Mouse (Mus musculus): ENCODE data around the gene Cradd. TPM values are rescaled to one million over a fixed set of nuclear protein-coding genes. Genes with fewer than 3 reads are reported as not detected.

The Cradd gene
- polyA plus RNA-seq, 1 experiment from 2014 or later = 7.6 TPM

- 70% methylated on average over 12 of the region's 12 CpGs for whole genome bisulfite sequencing
- H3K27me3 ChIP-seq (ENCODE audit: control insufficient read depth, insufficient read depth, low read length) = no peaks in the 10 kb centered on the region
- ATAC-seq (replicated peaks; ENCODE audit: extremely low read depth, insufficient read depth, low FRiP score) = no peak
Measured at GRCm38 (mm10) chr10:95302211-95303163, 21.4 kb downstream of the Cradd start.

GRCm38 (mm10) chr10:95300178-95300793, 23.6 kb downstream of the Cradd start:
- Histone ChIP-seq H3K27ac (ENCODE audit: low read length) (no peak overlapping the region), H3K36me3 (ENCODE audit: control insufficient read depth, insufficient read depth) (no peaks in the 10 kb centered on the region), H3K4me2 (ENCODE audit: low read depth, low read length) (no peak overlapping the region), H3K9me3 (replicated peaks; ENCODE audit: control insufficient read depth, low read length) (no peaks in the 10 kb centered on the region), H3K4me3 (ENCODE audit: low read length) (no peak overlapping the region), H3K9ac (ENCODE audit: low read length) (no peak overlapping the region), H3K4me1 (ENCODE audit: control insufficient read depth, insufficient read depth, low read length) (peaks cover 16% of the 10 kb centered on the region), H3K27me3 (ENCODE audit: control insufficient read depth, insufficient read depth, low read length) (no peaks in the 10 kb centered on the region)
- 80% methylated on average over 8 of the region's 8 CpGs for WGBS
- ATAC-seq (replicated peaks; ENCODE audit: extremely low read depth, insufficient read depth, low FRiP score) = no peak

More at GRCm38 (mm10) chr10:95302211-95303163, 21.4 kb downstream of the Cradd start:
- H3K4me1 ChIP-seq (ENCODE audit: control insufficient read depth, insufficient read depth, low read length) = peaks cover 13% of the 10 kb centered on the region
- no peak overlapping the region for H3K4me2 ChIP-seq (ENCODE audit: low read depth, low read length)
- H3K4me3 ChIP-seq (ENCODE audit: low read length) = no peak overlapping the region
- H3K27ac ChIP-seq (ENCODE audit: low read length) = no peak overlapping the region
- H3K9ac ChIP-seq (ENCODE audit: low read length) = no peak overlapping the region
- H3K36me3 ChIP-seq (ENCODE audit: control insufficient read depth, insufficient read depth) = no peaks in the 10 kb centered on the region
- H3K9me3 ChIP-seq (replicated peaks; ENCODE audit: control insufficient read depth, low read length) = no peaks in the 10 kb centered on the region

GRCm38 (mm10) chr10:95299808-95300133, 24.2 kb downstream of the Cradd start:
- H3K4me1 ChIP-seq (ENCODE audit: control insufficient read depth, insufficient read depth, low read length) = peaks cover 16% of the 10 kb centered on the region
- no peaks in the 10 kb centered on the region for H3K27me3 ChIP-seq (ENCODE audit: control insufficient read depth, insufficient read depth, low read length)
- no peak overlapping the region for H3K27ac ChIP-seq (ENCODE audit: low read length)
- H3K9ac ChIP-seq (ENCODE audit: low read length) = no peak overlapping the region
- no peak overlapping the region for H3K4me3 ChIP-seq (ENCODE audit: low read length)
- ATAC-seq (replicated peaks; ENCODE audit: extremely low read depth, insufficient read depth, low FRiP score) = no peak
- H3K9me3 ChIP-seq (replicated peaks; ENCODE audit: control insufficient read depth, low read length) = no peaks in the 10 kb centered on the region
- H3K36me3 ChIP-seq (ENCODE audit: control insufficient read depth, insufficient read depth) = no peaks in the 10 kb centered on the region
- H3K4me2 ChIP-seq (ENCODE audit: low read depth, low read length) = no peak overlapping the region
- 74% methylated on average over 7 of the region's 7 CpGs for WGBS

GRCm38 (mm10) chr10:95299010-95299807, 24.7 kb downstream of the Cradd start:
- no peak for ATAC-seq (replicated peaks; ENCODE audit: extremely low read depth, insufficient read depth, low FRiP score)
- Histone ChIP-seq H3K27ac (ENCODE audit: low read length) (no peak overlapping the region), H3K9me3 (replicated peaks; ENCODE audit: control insufficient read depth, low read length) (no peaks in the 10 kb centered on the region), H3K9ac (ENCODE audit: low read length) (no peak overlapping the region), H3K27me3 (ENCODE audit: control insufficient read depth, insufficient read depth, low read length) (no peaks in the 10 kb centered on the region), H3K4me1 (ENCODE audit: control insufficient read depth, insufficient read depth, low read length) (peaks cover 16% of the 10 kb centered on the region), H3K4me3 (ENCODE audit: low read length) (no peak overlapping the region), H3K4me2 (ENCODE audit: low read depth, low read length) (no peak overlapping the region), H3K36me3 (ENCODE audit: control insufficient read depth, insufficient read depth) (no peaks in the 10 kb centered on the region)
- 81% methylated on average over 18 of the region's 18 CpGs for WGBS

- Histone ChIP-seq H3K4me3 (ENCODE audit: low read length) (no peak overlapping the region), H3K27ac (ENCODE audit: low read length) (no peak overlapping the region), H3K4me1 (ENCODE audit: control insufficient read depth, insufficient read depth, low read length) (peaks cover 13% of the 10 kb centered on the region), H3K9ac (ENCODE audit: low read length) (no peak overlapping the region), H3K27me3 (ENCODE audit: control insufficient read depth, insufficient read depth, low read length) (no peaks in the 10 kb centered on the region), H3K36me3 (ENCODE audit: control insufficient read depth, insufficient read depth) (no peaks in the 10 kb centered on the region), H3K4me2 (ENCODE audit: low read depth, low read length) (no peak overlapping the region), H3K9me3 (replicated peaks; ENCODE audit: control insufficient read depth, low read length) (no peaks in the 10 kb centered on the region)
- no peak for ATAC-seq (replicated peaks; ENCODE audit: extremely low read depth, insufficient read depth, low FRiP score)
- WGBS = 83% methylated on average over 6 of the region's 6 CpGs
Measured at GRCm38 (mm10) chr10:95298504-95298903, 25.4 kb downstream of the Cradd start.

- no peaks in the 10 kb centered on the region for H3K27me3 ChIP-seq (ENCODE audit: control insufficient read depth, insufficient read depth, low read length)
- 0 out of 2 replicates have a peak, but pooled peaks have one; percentile 21 for ATAC-seq (replicated peaks; ENCODE audit: extremely low read depth, insufficient read depth, low FRiP score)
- WGBS = 30% methylated on average over 9 of the region's 9 CpGs
- H3K36me3 ChIP-seq (ENCODE audit: control insufficient read depth, insufficient read depth) = no peaks in the 10 kb centered on the region
- H3K4me3 ChIP-seq (ENCODE audit: low read length) = no peak overlapping the region; the same call in 1 of the 2 replicates
- H3K4me2 ChIP-seq (ENCODE audit: low read depth, low read length) = peak overlapping the region; percentile 45
- H3K4me1 ChIP-seq (ENCODE audit: control insufficient read depth, insufficient read depth, low read length) = peaks cover 13% of the 10 kb centered on the region
- H3K9ac ChIP-seq (ENCODE audit: low read length) = no peak overlapping the region
- H3K9me3 ChIP-seq (replicated peaks; ENCODE audit: control insufficient read depth, low read length) = no peaks in the 10 kb centered on the region
- H3K27ac ChIP-seq (ENCODE audit: low read length) = peak overlapping the region; percentile 53
Measured at GRCm38 (mm10) chr10:95297690-95298104, 26.2 kb downstream of the Cradd start.

- H3K4me2 ChIP-seq (ENCODE audit: low read depth, low read length) = no peak overlapping the region
- ATAC-seq (replicated peaks; ENCODE audit: extremely low read depth, insufficient read depth, low FRiP score) = no peak
- 59% methylated on average over 11 of the region's 11 CpGs for WGBS
- peaks cover 16% of the 10 kb centered on the region for H3K4me1 ChIP-seq (ENCODE audit: control insufficient read depth, insufficient read depth, low read length)
- no peak overlapping the region for H3K27ac ChIP-seq (ENCODE audit: low read length)
- H3K4me3 ChIP-seq (ENCODE audit: low read length) = no peak overlapping the region
- H3K9me3 ChIP-seq (replicated peaks; ENCODE audit: control insufficient read depth, low read length) = no peaks in the 10 kb centered on the region
- no peaks in the 10 kb centered on the region for H3K27me3 ChIP-seq (ENCODE audit: control insufficient read depth, insufficient read depth, low read length)
- H3K36me3 ChIP-seq (ENCODE audit: control insufficient read depth, insufficient read depth) = no peaks in the 10 kb centered on the region
- H3K9ac ChIP-seq (ENCODE audit: low read length) = no peak overlapping the region
Measured at GRCm38 (mm10) chr10:95297024-95297423, 26.9 kb downstream of the Cradd start.

- Histone ChIP-seq H3K9ac (ENCODE audit: low read length) (no peak overlapping the region), H3K4me1 (ENCODE audit: control insufficient read depth, insufficient read depth, low read length) (peaks cover 18% of the 10 kb centered on the region), H3K27me3 (ENCODE audit: control insufficient read depth, insufficient read depth, low read length) (no peaks in the 10 kb centered on the region), H3K9me3 (replicated peaks; ENCODE audit: control insufficient read depth, low read length) (no peaks in the 10 kb centered on the region), H3K4me2 (ENCODE audit: low read depth, low read length) (no peak overlapping the region), H3K27ac (ENCODE audit: low read length) (no peak overlapping the region), H3K4me3 (ENCODE audit: low read length) (no peak overlapping the region), H3K36me3 (ENCODE audit: control insufficient read depth, insufficient read depth) (no peaks in the 10 kb centered on the region)
- 92% methylated on average over 8 of the region's 8 CpGs for WGBS
- no peak for ATAC-seq (replicated peaks; ENCODE audit: extremely low read depth, insufficient read depth, low FRiP score)
Measured at GRCm38 (mm10) chr10:95293261-95293660, 30.7 kb downstream of the Cradd start.
